Mouse (Mus musculus) MEL (cell line): ENCODE data around the gene Enthd1. TPM values are rescaled to one million over a fixed set of nuclear protein-coding genes. Genes with fewer than 3 reads are reported as not detected.

Experiments
- DNase-seq: peaks from one replicate; pipeline ENCODE4 v3.0.0; 2011; ENCODE audit warnings: low read depth, low spot score
- H3K27ac ChIP-seq: 2 replicates; pipeline ENCODE4 v1.5.1; 2012; ENCODE audit warnings: low read depth, mild to moderate bottlenecking, control low read depth, low read length, moderate library complexity; ENCODE audit not compliant: control insufficient read depth
- H3K27me3 ChIP-seq, 2 experiments: fragments of 150-350 bp in 1 of 2; sonication (generic) in 1 of 2; 2 replicates each; pipeline ENCODE4 v1.6.1; 2012; ENCODE audit warnings: low read length in 2 of 2, mild to moderate bottlenecking in 2 of 2, improper control_type of control experiment in 1 of 2, moderate library complexity in 1 of 2; ENCODE audit not compliant: insufficient read depth in 2 of 2, control insufficient read depth in 1 of 2
- H3K36me3 ChIP-seq, 2 experiments: 2 replicates each; pipeline ENCODE4 v1.6.1; 2012 to 2014; ENCODE audit warnings: low read length in 2 of 2, improper control_type of control experiment in 1 of 2, inconsistent platforms in 1 of 2, mild to moderate bottlenecking in 1 of 2; ENCODE audit not compliant: insufficient read depth in 2 of 2, control insufficient read depth in 1 of 2
- H3K4me1 ChIP-seq, 2 experiments: fragments of 150-350 bp in 1 of 2; sonication (generic) in 1 of 2; 2 replicates each; pipeline ENCODE4 v1.6.1; 2012; ENCODE audit warnings: low read length in 2 of 2, improper control_type of control experiment in 1 of 2, mild to moderate bottlenecking in 1 of 2; ENCODE audit not compliant: insufficient read depth in 2 of 2, control insufficient read depth in 1 of 2
- H3K4me3 ChIP-seq, 2 experiments: fragments of 150-350 bp in 1 of 2; sonication (generic) in 1 of 2; 2 replicates each; pipeline ENCODE4 v1.5.1; 2012; ENCODE audit warnings: low read depth in 2 of 2, low read length in 2 of 2, mild to moderate bottlenecking in 2 of 2, moderate library complexity in 2 of 2, control low read depth in 1 of 2, improper control_type of control experiment in 1 of 2; ENCODE audit not compliant: control insufficient read depth in 1 of 2, insufficient read depth in 1 of 2
- H3K79me2 ChIP-seq: 2 replicates; pipeline ENCODE4 v1.6.1; 2012; ENCODE audit warnings: mild to moderate bottlenecking, low read length, moderate library complexity; ENCODE audit not compliant: control insufficient read depth, poor library complexity, insufficient read depth
- H3K9ac ChIP-seq: 2 replicates; pipeline ENCODE4 v1.6.1; 2012; ENCODE audit warnings: low read depth, mild to moderate bottlenecking, control low read depth, low read length, moderate library complexity; ENCODE audit not compliant: control insufficient read depth, poor library complexity, severe bottlenecking
- H3K9me3 ChIP-seq: fragments of 150-350 bp; sonication (generic); replicated peaks from 2 replicates; pipeline ENCODE4 v1.6.1; 2012; ENCODE audit warnings: mild to moderate bottlenecking, low read length, improper control_type of control experiment, moderate library complexity; ENCODE audit not compliant: insufficient read depth
- BHLHE40 ChIP-seq: IDR thresholded peaks from 2 replicates; pipeline ENCODE4 v1.6.1; 2012; ENCODE audit warnings: low read depth, mild to moderate bottlenecking, inconsistent platforms, low read length, improper control_type of control experiment, borderline replicate concordance
- CHD2 ChIP-seq: IDR thresholded peaks from 2 replicates; pipeline ENCODE4 v1.6.1; 2011; ENCODE audit warnings: low read length, improper control_type of control experiment
- CTCF ChIP-seq, 3 experiments: IDR thresholded peaks in 2 of 3; conservative IDR thresholded peaks in 1 of 3; 2 replicates each; pipeline ENCODE4 v1.5.1; 2011 to 2012; ENCODE audit warnings: low read length in 3 of 3, low read depth in 2 of 3, mild to moderate bottlenecking in 2 of 3, improper control_type of control experiment in 1 of 3, inconsistent platforms in 1 of 3, mixed read lengths in 1 of 3, moderate library complexity in 1 of 3; ENCODE audit not compliant: control insufficient read depth in 1 of 3, insufficient read depth in 1 of 3, poor library complexity in 1 of 3, severe bottlenecking in 1 of 3
- E2F4 ChIP-seq: IDR thresholded peaks from 2 replicates; pipeline ENCODE4 v1.6.1; 2011; ENCODE audit warnings: low read depth, low read length, improper control_type of control experiment, borderline replicate concordance
- ELF1 ChIP-seq: IDR thresholded peaks from 2 replicates; pipeline ENCODE4 v1.6.1; 2014; ENCODE audit warnings: low read depth, mild to moderate bottlenecking, inconsistent platforms, low read length, improper control_type of control experiment, moderate library complexity
- EP300 ChIP-seq, 2 experiments: IDR thresholded peaks; 2 replicates each; pipeline ENCODE4 v1.6.1; 2011; ENCODE audit warnings: improper control_type of control experiment in 2 of 2, low read length in 2 of 2, low read depth in 1 of 2, mild to moderate bottlenecking in 1 of 2
- ETS1 ChIP-seq: IDR thresholded peaks from 2 replicates; pipeline ENCODE4 v1.6.1; 2012; ENCODE audit warnings: low read depth, mild to moderate bottlenecking, inconsistent platforms, low read length, improper control_type of control experiment, moderate library complexity
- GATA1 ChIP-seq: IDR thresholded peaks from 2 replicates; pipeline ENCODE4 v1.6.1; 2011; ENCODE audit warnings: low read depth, low read length, improper control_type of control experiment
- HCFC1 ChIP-seq: IDR thresholded peaks from 2 replicates; pipeline ENCODE4 v1.6.1; 2012; ENCODE audit warnings: low read depth, mild to moderate bottlenecking, inconsistent platforms, low read length, improper control_type of control experiment, moderate library complexity
- JUND ChIP-seq: IDR thresholded peaks from 2 replicates; pipeline ENCODE4 v1.6.1; 2011; ENCODE audit warnings: low read depth, mild to moderate bottlenecking, improper control_type of control experiment, low read length
- MAFK ChIP-seq: IDR thresholded peaks from 2 replicates; pipeline ENCODE4 v1.6.1; 2011; ENCODE audit warnings: low read depth, mild to moderate bottlenecking, low read length, improper control_type of control experiment, borderline replicate concordance
- MAX ChIP-seq: IDR thresholded peaks from 2 replicates; pipeline ENCODE4 v1.6.1; 2011; ENCODE audit warnings: low read length, improper control_type of control experiment
- MAZ ChIP-seq: IDR thresholded peaks from 2 replicates; pipeline ENCODE4 v1.6.1; 2012; ENCODE audit warnings: low read depth, mild to moderate bottlenecking, inconsistent platforms, low read length, improper control_type of control experiment
- MXI1 ChIP-seq: IDR thresholded peaks from 2 replicates; pipeline ENCODE4 v1.6.1; 2011; ENCODE audit warnings: mild to moderate bottlenecking, low read depth, low read length, improper control_type of control experiment
- MYB ChIP-seq: IDR thresholded peaks from 2 replicates; pipeline ENCODE4 v1.6.1; 2011; ENCODE audit warnings: mild to moderate bottlenecking, low read depth, low read length, improper control_type of control experiment
- POLR2A ChIP-seq, 2 experiments: IDR thresholded peaks; 2 replicates each; pipeline ENCODE4 v1.6.1; 2011 to 2012; ENCODE audit warnings: low read length in 2 of 2, mild to moderate bottlenecking in 2 of 2, control low read depth in 1 of 2, improper control_type of control experiment in 1 of 2, low read depth in 1 of 2, moderate library complexity in 1 of 2; ENCODE audit not compliant: control insufficient read depth in 1 of 2, insufficient read depth in 1 of 2, poor library complexity in 1 of 2
- POLR2AphosphoS2 ChIP-seq: IDR thresholded peaks from 2 replicates; pipeline ENCODE4 v1.6.1; 2011; ENCODE audit warnings: low read length, improper control_type of control experiment
- POLR2AphosphoS5 ChIP-seq: IDR thresholded peaks from 2 replicates; pipeline ENCODE4 v1.6.1; 2012; ENCODE audit warnings: low read depth, borderline replicate concordance, mild to moderate bottlenecking, inconsistent platforms, low read length, moderate library complexity, mixed read lengths
- RAD21 ChIP-seq: IDR thresholded peaks from 2 replicates; pipeline ENCODE4 v1.6.1; 2011; ENCODE audit warnings: mild to moderate bottlenecking, low read depth, low read length, improper control_type of control experiment
- RCOR1 ChIP-seq: IDR thresholded peaks from 2 replicates; pipeline ENCODE4 v1.6.1; 2012; ENCODE audit warnings: low read depth, mild to moderate bottlenecking, inconsistent platforms, low read length, improper control_type of control experiment
- SIN3A ChIP-seq: IDR thresholded peaks from 2 replicates; pipeline ENCODE4 v1.6.1; 2012; ENCODE audit warnings: low read length, improper control_type of control experiment, inconsistent platforms
- SMC3 ChIP-seq: IDR thresholded peaks from 2 replicates; pipeline ENCODE4 v1.6.1; 2011; ENCODE audit warnings: low read depth, low read length, improper control_type of control experiment
- TBP ChIP-seq: IDR thresholded peaks from 2 replicates; pipeline ENCODE4 v1.8.0; 2011; ENCODE audit warnings: low read depth, low read length, improper control_type of control experiment
- TCF12 ChIP-seq: IDR thresholded peaks from 2 replicates; pipeline ENCODE4 v1.6.1; 2014; ENCODE audit warnings: low read depth, mild to moderate bottlenecking, inconsistent platforms, low read length, improper control_type of control experiment, moderate library complexity
- UBTF ChIP-seq: IDR thresholded peaks from 2 replicates; pipeline ENCODE4 v1.6.1; 2012; ENCODE audit warnings: low read depth, mild to moderate bottlenecking, inconsistent platforms, low read length, improper control_type of control experiment, moderate library complexity, borderline replicate concordance; ENCODE audit not compliant: insufficient read depth
- USF1 ChIP-seq: IDR thresholded peaks from 2 replicates; pipeline ENCODE4 v1.6.1; 2014; ENCODE audit warnings: low read depth, mild to moderate bottlenecking, inconsistent platforms, low read length, improper control_type of control experiment, moderate library complexity
- ZKSCAN1 ChIP-seq: IDR thresholded peaks from 2 replicates; pipeline ENCODE4 v1.6.1; 2012; ENCODE audit warnings: low read depth, mild to moderate bottlenecking, inconsistent platforms, low read length, improper control_type of control experiment, moderate library complexity
- ZMIZ1 ChIP-seq: IDR thresholded peaks from 2 replicates; pipeline ENCODE4 v1.6.1; 2012; ENCODE audit warnings: low read depth, mild to moderate bottlenecking, inconsistent platforms, low read length, improper control_type of control experiment, moderate library complexity
- ZNF384 ChIP-seq: IDR thresholded peaks from 2 replicates; pipeline ENCODE4 v1.6.1; 2012; ENCODE audit warnings: low read depth, mild to moderate bottlenecking, inconsistent platforms, low read length, improper control_type of control experiment
- polyA plus RNA-seq, 2 experiments: library from polyadenylated mRNA; stranded (reverse) in 1 of 2; unstranded in 1 of 2; fragments of >175 nt in 1 of 2; fragments of >200 nt in 1 of 2; gene quantifications; 2 replicates each; pipeline versions ENCODE4 v1.2.1 to v1.2.4; 2012; ENCODE audit warnings: low replicate concordance in 2 of 2, low read depth in 1 of 2; ENCODE audit not compliant: insufficient read length in 2 of 2, insufficient read depth in 1 of 2, missing spikeins in 1 of 2
- total RNA-seq: library from RNA; depleted of rRNA; stranded (reverse); fragments of 300-350 nt; gene quantifications from 2 replicates; pipeline ENCODE4 v1.2.3, GENCODE M21; 2012

The Enthd1 gene
- total and polyA plus RNA-seq, 3 experiments = not detected

DNA sequence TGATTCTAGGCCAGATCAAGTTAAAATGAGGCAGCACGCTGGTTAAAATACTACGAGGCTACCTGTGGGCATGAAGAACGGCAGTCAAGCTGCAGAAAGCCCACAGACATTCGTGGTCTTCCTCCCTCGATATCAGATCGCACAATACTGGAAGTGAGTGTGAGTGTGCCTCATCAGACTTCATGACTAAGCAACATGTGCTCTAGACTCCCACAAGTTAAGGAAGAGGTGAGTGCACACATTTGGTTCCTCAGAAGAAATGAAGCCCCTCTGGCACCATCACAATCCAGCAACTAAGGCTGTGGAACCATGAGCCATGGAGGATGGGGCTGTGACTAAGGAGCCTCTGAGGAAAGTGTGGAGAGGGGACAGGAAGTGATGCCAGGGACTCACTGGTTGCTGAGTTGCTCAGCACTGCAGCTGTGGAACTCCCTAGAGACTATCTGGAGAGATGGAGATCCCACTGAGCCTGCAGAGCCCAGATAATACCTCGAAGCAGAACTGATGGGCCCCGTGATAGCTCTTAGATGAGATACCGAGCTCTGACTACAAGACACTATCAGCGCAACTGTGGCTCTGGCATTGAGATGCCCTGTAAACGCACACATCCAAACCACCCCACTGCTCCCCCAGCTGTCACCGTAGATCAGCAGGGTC lies 46.3 kb downstream of the Enthd1 start (continued):
- TF ChIP-seq RAD21 (no peak), MAFK (no peak), ELF1 (no peak), ZNF384 (no peak), POLR2A (IDR thresholded peaks at IDR 0.05; ENCODE audit: control insufficient read depth in 1 of 2, insufficient read depth in 1 of 2, low read depth in 1 of 2, low read length in 2 of 2, poor library complexity in 1 of 2) (no peak), UBTF (no peak), CTCF (IDR thresholded peaks at IDR 0.05 in 2 of 3, conservative IDR thresholded peaks at IDR 0.05 in 1 of 3; ENCODE audit: control insufficient read depth in 1 of 3, insufficient read depth in 1 of 3, low read depth in 2 of 3, low read length in 3 of 3, poor library complexity in 1 of 3, severe bottlenecking in 1 of 3) (no peak), ZKSCAN1 (no peak), MYB (no peak), SMC3 (no peak), TBP (no peak)

DNA sequence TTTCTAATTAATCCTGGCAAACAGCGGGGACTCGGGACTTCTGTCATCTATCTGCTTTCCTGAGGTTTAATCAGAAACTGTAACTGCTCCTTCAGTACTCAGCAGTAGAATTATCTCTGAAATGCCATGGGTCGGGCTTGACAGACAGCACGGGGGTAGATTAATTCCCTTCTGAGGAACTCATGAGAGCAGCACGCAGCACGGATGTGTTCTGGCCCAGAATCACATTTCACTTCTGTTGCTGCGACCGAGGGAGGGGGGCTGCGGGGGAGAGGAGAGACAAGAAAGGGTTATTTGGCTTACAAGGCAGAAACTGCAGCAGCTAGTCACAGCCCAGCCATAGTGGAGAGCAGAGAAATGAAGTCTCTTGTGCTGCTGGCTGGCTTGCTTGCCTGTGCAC lies 47.0 kb downstream of the Enthd1 start:
- H3K36me3 ChIP-seq = peaks cover 0 to 12% of the 10 kb centered on the region in 2 experiments; a peak in 2 of 4 replicates

DNA sequence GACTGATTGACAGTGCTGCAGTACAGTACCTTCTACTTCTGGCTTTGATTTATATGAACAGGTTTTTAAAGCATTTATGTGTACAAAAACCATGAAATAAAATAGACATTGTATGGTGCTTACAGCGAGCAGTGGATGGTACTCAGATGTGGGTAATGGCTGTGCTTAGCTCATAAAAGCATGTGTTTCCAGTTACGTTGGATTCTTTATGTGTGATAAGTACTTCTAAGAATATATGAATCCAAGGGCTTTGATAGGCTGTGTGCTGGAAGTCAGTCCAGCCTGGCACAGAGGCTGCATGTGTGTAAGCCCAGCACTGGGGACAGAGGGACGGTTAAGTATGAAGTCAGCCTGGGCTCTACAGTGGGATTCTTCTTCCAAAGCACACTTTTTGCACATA lies 48.4 kb downstream of the Enthd1 start:
- Histone ChIP-seq H3K4me3 (no peak overlapping the region), H3K27ac (no peak overlapping the region), H3K4me1 (peaks cover 0 to 13% of the 10 kb centered on the region in 2 experiments; a peak in 3 of 4 replicates), H3K9me3 (no peaks in the 10 kb centered on the region), H3K9ac (no peak overlapping the region), H3K27me3 (peaks cover 0 to 5% of the 10 kb centered on the region in 2 experiments), H3K79me2 (no peaks in the 10 kb centered on the region; the same call in 1 of the 2 replicates), H3K36me3 (peaks cover 0 to 12% of the 10 kb centered on the region in 2 experiments; a peak in 2 of 4 replicates)
- no peak for TF ChIP-seq GATA1
- TF ChIP-seq CHD2 = no peak
- TF ChIP-seq MXI1 = no peak
- TF ChIP-seq SIN3A = no peak
- TF ChIP-seq ETS1 = no peak
- no peak for TF ChIP-seq USF1
- no peak for TF ChIP-seq POLR2AphosphoS5
- no peak for TF ChIP-seq ZMIZ1
- no peak for TF ChIP-seq POLR2A (IDR thresholded peaks at IDR 0.05; ENCODE audit: control insufficient read depth in 1 of 2, insufficient read depth in 1 of 2, low read depth in 1 of 2, low read length in 2 of 2, poor library complexity in 1 of 2)
- no peak for TF ChIP-seq UBTF
- no peak for TF ChIP-seq POLR2AphosphoS2
- no peak for TF ChIP-seq MAX
- no peak for TF ChIP-seq JUND
- DNase-seq = no peak

More for the DNA sequence above, 47.0 kb downstream of the Enthd1 start:
- Histone ChIP-seq H3K4me1 (peaks cover 0 to 16% of the 10 kb centered on the region in 2 experiments; a peak in 3 of 4 replicates), H3K79me2 (no peaks in the 10 kb centered on the region; the same call in 1 of the 2 replicates), H3K9me3 (no peaks in the 10 kb centered on the region), H3K4me3 (peak overlapping the region in 1 of 2 experiments; percentile 13; a peak in 1 of 4 replicates), H3K9ac (peak overlapping the region; percentile 36), H3K27ac (peak overlapping the region; percentile 34), H3K27me3 (peaks cover 0 to 3% of the 10 kb centered on the region in 2 experiments)
- TF ChIP-seq GATA1 (peak; percentile 65), CTCF (IDR thresholded peaks at IDR 0.05 in 2 of 3, conservative IDR thresholded peaks at IDR 0.05 in 1 of 3; ENCODE audit: control insufficient read depth in 1 of 3, insufficient read depth in 1 of 3, low read depth in 2 of 3, low read length in 3 of 3, poor library complexity in 1 of 3, severe bottlenecking in 1 of 3) (no peak), MXI1 (0 out of 2 replicates have a peak, but pooled peaks have one; percentile 33), SIN3A (peak; percentile 58; the same call in 1 of the 2 replicates), ZKSCAN1 (no peak), E2F4 (no peak), RCOR1 (peak; percentile 63; the same call in 1 of the 2 replicates), EP300 (IDR thresholded peaks at IDR 0.05; ENCODE audit: low read depth in 1 of 2, low read length in 2 of 2) (peak; percentile 62 to 78), HCFC1 (no peak), TCF12 (peak; percentile 71), BHLHE40 (peak; percentile 82), MAZ (peak; percentile 34; the same call in 1 of the 2 replicates), MAFK (0 out of 2 replicates have a peak, but pooled peaks have one; percentile 12), ETS1 (peak; percentile 57)
- DNase-seq = peak; percentile 68
